Mouse (Mus musculus): ENCODE data around the gene Gm6890. TPM values are rescaled to one million over a fixed set of nuclear protein-coding genes. Genes with fewer than 3 reads are reported as not detected.
"Not testable (repeated sequence)": the region's sequence is repeated elsewhere in the genome, so short reads cannot be mapped to it uniquely, and the experiment has no call there.

The Gm6890 gene
- polyA plus RNA-seq (2016; fragmentation: Nextera tagmentation; extraction: Ambion mirVana): not detected in 2 replicates

GRCm38 (mm10) chrX:74740627-74741026, at the start of gene Gm6890:
Gene Gm6890 (plus strand): TSS chrX:74740927.
- WGBS: 89% methylated on average over 9 of the region's 9 CpGs
- H3K36me3 ChIP-seq; H3K27me3 ChIP-seq (ENCODE audit: low read depth, poor library complexity, severe bottlenecking); H3K9me3 ChIP-seq (replicated peaks); H3K4me3 ChIP-seq; H3K27ac ChIP-seq; DNase-seq (ENCODE audit: low spot score); H3K4me1 ChIP-seq: not testable (repeated sequence)

GRCm38 (mm10) chrX:74726195-74726594, 14.5 kb upstream of the Gm6890 start:
- not testable (repeated sequence) for H3K27ac ChIP-seq; H3K4me3 ChIP-seq; H3K9me3 ChIP-seq (replicated peaks); DNase-seq (ENCODE audit: low spot score); H3K27me3 ChIP-seq (ENCODE audit: low read depth, poor library complexity, severe bottlenecking); H3K36me3 ChIP-seq; H3K4me1 ChIP-seq
- 89% methylated on average over 10 of the region's 10 CpGs for WGBS

- not testable (repeated sequence) for H3K9me3 ChIP-seq (replicated peaks); H3K27me3 ChIP-seq (ENCODE audit: low read depth, poor library complexity, severe bottlenecking); H3K4me3 ChIP-seq; H3K4me1 ChIP-seq; DNase-seq (ENCODE audit: low spot score); H3K36me3 ChIP-seq; H3K27ac ChIP-seq
- no CpG with 5 or more reads among the region's 1 CpGs for WGBS
Measured at GRCm38 (mm10) chrX:74770715-74771114, 30.0 kb downstream of the Gm6890 start.

Other genes starting within 250 kb of the Gm6890 start
- gene Olfr1326-ps1, start 166.0 kb upstream of the Gm6890 start, polyA plus RNA-seq (2016; fragmentation: Nextera tagmentation; extraction: Ambion mirVana): not detected in 2 replicates
- gene Olfr1325, start 148.2 kb upstream of the Gm6890 start, polyA plus RNA-seq (2016; fragmentation: Nextera tagmentation; extraction: Ambion mirVana): not detected in 2 replicates
- gene Gm5640, start 95.3 kb upstream of the Gm6890 start, polyA plus RNA-seq (2016; fragmentation: Nextera tagmentation; extraction: Ambion mirVana): not detected in 2 replicates
- gene Gm5936, start 96.3 kb downstream of the Gm6890 start, polyA plus RNA-seq (2016; fragmentation: Nextera tagmentation; extraction: Ambion mirVana): not detected in 2 replicates

Data from limb, embryonic 10.5 days (tissue).